Mouse (Mus musculus) stomach, embryonic 16.5 days (tissue): Measurements from ENCODE around the gene Olfr725. TPM values are rescaled to one million over a fixed set of nuclear protein-coding genes. Genes with fewer than 3 reads are reported as not detected.

Source experiments
- ATAC-seq: fragments of 200-750 bp; cut with Nextera tagmentation; 2 replicates; pipeline ENCODE4 v1.8.0; 2017; ENCODE audit warnings: moderate number of reproducible peaks, moderate TSS enrichment; ENCODE audit not compliant: insufficient read depth, low FRiP score
- H3K27ac ChIP-seq: fragments of 300-500 bp; sonication (generic); 2 replicates; pipeline ENCODE4 v1.5.1; 2014; ENCODE audit warnings: low read length
- H3K27me3 ChIP-seq: fragments of 300-500 bp; sonication (generic); 2 replicates; pipeline ENCODE4 v1.6.1; 2014; ENCODE audit warnings: low read length, control low read depth, mixed read lengths; ENCODE audit not compliant: control insufficient read depth, insufficient read depth
- H3K36me3 ChIP-seq: fragments of 300-500 bp; sonication (generic); 2 replicates; pipeline ENCODE4 v1.6.1; 2014; ENCODE audit warnings: low read length; ENCODE audit not compliant: control insufficient read depth, insufficient read depth
- H3K4me1 ChIP-seq: fragments of 300-500 bp; sonication (generic); 2 replicates; pipeline ENCODE4 v1.6.1; 2014; ENCODE audit warnings: low read length, control low read depth, mixed read lengths; ENCODE audit not compliant: control insufficient read depth, insufficient read depth
- H3K4me2 ChIP-seq: fragments of 300-500 bp; sonication (generic); 2 replicates; pipeline ENCODE4 v1.6.1; 2014; ENCODE audit warnings: low read depth, low read length, mixed read lengths
- H3K4me3 ChIP-seq: fragments of 300-500 bp; sonication (generic); replicated peaks from 2 replicates; pipeline ENCODE4 v1.5.1; 2014; ENCODE audit warnings: mild to moderate bottlenecking, low read length
- H3K9ac ChIP-seq: fragments of 300-500 bp; sonication (generic); 2 replicates; pipeline ENCODE4 v1.6.1; 2014; ENCODE audit warnings: low read length
- H3K9me3 ChIP-seq: fragments of 300-500 bp; sonication (generic); replicated peaks from 2 replicates; pipeline ENCODE4 v1.6.1; 2016; ENCODE audit warnings: low read length, control low read depth; ENCODE audit not compliant: control insufficient read depth
- WGBS: fragments of 180-500 bp; shearing (Covaris S2); extraction: QIAGEN DNeasy Blood & Tissue Kit; methylation state at CpG from one replicate; pipeline ENCODE4 v1.1.7; 2014; 5-methylcytosine and 5-hydroxymethylcytosine counted together
- polyA plus RNA-seq: library from polyadenylated mRNA; unstranded; fragments of >200 nt; fragmentation: Nextera tagmentation; extraction: Ambion mirVana; gene quantifications from 2 replicates; pipeline ENCODE4 v1.2.1, GENCODE M21; 2015

The Olfr725 gene
- not detected in 2 replicates for polyA plus RNA-seq

GRCm38 (mm10) chr14:50040275-50040674, at the start of gene Olfr725:
Gene Olfr725, minus strand, starts transcription at chr14:50040375.
- no peak for ATAC-seq

GRCm38 (mm10) chr14:50062733-50063104, 22.5 kb upstream of the Olfr725 start:
- H3K4me1 ChIP-seq = no peaks in the 10 kb centered on the region
- ATAC-seq = no peak
- peak overlapping the region; percentile 77 for H3K4me3 ChIP-seq
- H3K4me2 ChIP-seq = peak overlapping the region; percentile 70
- H3K27ac ChIP-seq = no peak overlapping the region
- H3K9ac ChIP-seq = peak overlapping the region; percentile 78; the same call in 1 of the 2 replicates
- no peaks in the 10 kb centered on the region for H3K36me3 ChIP-seq
- under 1% methylated on average over 4 of the region's 4 CpGs for WGBS
- no peaks in the 10 kb centered on the region for H3K9me3 ChIP-seq
- H3K27me3 ChIP-seq = no peaks in the 10 kb centered on the region

More at GRCm38 (mm10) chr14:50040275-50040674, at the start of gene Olfr725:
- Histone ChIP-seq H3K4me3 (no peak within 1 kb of the TSS), H3K27me3 (no peaks in the 10 kb centered on the region), H3K4me2 (no peak within 1 kb of the TSS), H3K27ac (no peak within 1 kb of the TSS), H3K4me1 (no peaks in the 10 kb centered on the region), H3K36me3 (no peaks in the 10 kb centered on the region), H3K9me3 (no peaks in the 10 kb centered on the region), H3K9ac (no peak within 1 kb of the TSS)

- 1% methylated on average over 52 of the region's 52 CpGs for WGBS
- peak overlapping the region; percentile 78 for H3K9ac ChIP-seq
- no peaks in the 10 kb centered on the region for H3K4me1 ChIP-seq
- H3K4me2 ChIP-seq = peak overlapping the region; percentile 70
- H3K36me3 ChIP-seq = no peaks in the 10 kb centered on the region
- peak overlapping the region; percentile 77 for H3K4me3 ChIP-seq
- H3K27me3 ChIP-seq = no peaks in the 10 kb centered on the region
- H3K27ac ChIP-seq = peak overlapping the region; percentile 86
- H3K9me3 ChIP-seq = no peaks in the 10 kb centered on the region
- ATAC-seq = peak; percentile 96
These were observed 22.0 kb upstream of the Olfr725 start for GRCm38 (mm10) chr14:50061955-50062732.

GRCm38 (mm10) chr14:50061590-50061954, 21.4 kb upstream of the Olfr725 start:
- no peak for ATAC-seq
- no peaks in the 10 kb centered on the region for H3K27me3 ChIP-seq
- 0% methylated on average over 13 of the region's 13 CpGs for WGBS
- peak overlapping the region; percentile 86 for H3K27ac ChIP-seq
- peak overlapping the region; percentile 77 for H3K4me3 ChIP-seq
- no peaks in the 10 kb centered on the region for H3K9me3 ChIP-seq
- peak overlapping the region; percentile 78 for H3K9ac ChIP-seq
- peak overlapping the region; percentile 70 for H3K4me2 ChIP-seq
- H3K4me1 ChIP-seq = no peaks in the 10 kb centered on the region
- H3K36me3 ChIP-seq = no peaks in the 10 kb centered on the region

- Histone ChIP-seq H3K4me2 (peak overlapping the region; percentile 70), H3K9me3 (no peaks in the 10 kb centered on the region), H3K27ac (no peak overlapping the region), H3K27me3 (no peaks in the 10 kb centered on the region), H3K4me3 (peak overlapping the region; percentile 77), H3K36me3 (no peaks in the 10 kb centered on the region), H3K9ac (peak overlapping the region; percentile 78), H3K4me1 (no peaks in the 10 kb centered on the region)
- ATAC-seq = no peak
- 14% methylated on average over 11 of the region's 11 CpGs for WGBS
These were observed 21.0 kb upstream of the Olfr725 start for GRCm38 (mm10) chr14:50061179-50061578.

- H3K36me3 ChIP-seq = no peaks in the 10 kb centered on the region
- H3K4me2 ChIP-seq = no peak overlapping the region
- no peaks in the 10 kb centered on the region for H3K27me3 ChIP-seq
- no peak for ATAC-seq
- WGBS = 82% methylated on average over 2 of the region's 2 CpGs
- peaks cover 4% of the 10 kb centered on the region; the same call in 1 of the 2 replicates for H3K9me3 ChIP-seq
- H3K27ac ChIP-seq = no peak overlapping the region
- H3K4me1 ChIP-seq = no peaks in the 10 kb centered on the region
- H3K4me3 ChIP-seq = no peak overlapping the region
- no peak overlapping the region for H3K9ac ChIP-seq
These were observed 8.1 kb downstream of the Olfr725 start for GRCm38 (mm10) chr14:50032041-50032440.

- H3K4me2 ChIP-seq = no peak overlapping the region
- no peak overlapping the region for H3K4me3 ChIP-seq
- H3K27me3 ChIP-seq = no peaks in the 10 kb centered on the region
- no peak for ATAC-seq
- H3K36me3 ChIP-seq = no peaks in the 10 kb centered on the region
- peaks cover 4% of the 10 kb centered on the region; the same call in 1 of the 2 replicates for H3K9me3 ChIP-seq
- H3K9ac ChIP-seq = no peak overlapping the region
- H3K4me1 ChIP-seq = no peaks in the 10 kb centered on the region
- 80% methylated on average over 4 of the region's 4 CpGs for WGBS
- H3K27ac ChIP-seq = no peak overlapping the region
These were observed 8.8 kb downstream of the Olfr725 start for GRCm38 (mm10) chr14:50031356-50031755.

- peaks cover 4% of the 10 kb centered on the region; the same call in 1 of the 2 replicates for H3K9me3 ChIP-seq
- no peak for ATAC-seq
- no peak overlapping the region for H3K27ac ChIP-seq
- H3K4me1 ChIP-seq = no peaks in the 10 kb centered on the region
- H3K4me2 ChIP-seq = no peak overlapping the region
- H3K27me3 ChIP-seq = no peaks in the 10 kb centered on the region
- no peak overlapping the region for H3K9ac ChIP-seq
- no peak overlapping the region for H3K4me3 ChIP-seq
- H3K36me3 ChIP-seq = no peaks in the 10 kb centered on the region
- WGBS = 71% methylated on average over 2 of the region's 2 CpGs
These were observed 13.8 kb downstream of the Olfr725 start for GRCm38 (mm10) chr14:50026371-50026770.
